Mouse (Mus musculus) v-Abl transformed pro-B cells (cell line): ENCODE results near the gene Tagln2.

Source experiments
- in situ Hi-C, 2 experiments: fragments of 400-800 bp; cut with MboI; formaldehyde crosslinking; loops; one replicate each; pipeline ENCODE4 v1.15.1; 2025; ENCODE audit not compliant: unreplicated experiment in 2 of 2

The Tagln2 gene

DNA sequence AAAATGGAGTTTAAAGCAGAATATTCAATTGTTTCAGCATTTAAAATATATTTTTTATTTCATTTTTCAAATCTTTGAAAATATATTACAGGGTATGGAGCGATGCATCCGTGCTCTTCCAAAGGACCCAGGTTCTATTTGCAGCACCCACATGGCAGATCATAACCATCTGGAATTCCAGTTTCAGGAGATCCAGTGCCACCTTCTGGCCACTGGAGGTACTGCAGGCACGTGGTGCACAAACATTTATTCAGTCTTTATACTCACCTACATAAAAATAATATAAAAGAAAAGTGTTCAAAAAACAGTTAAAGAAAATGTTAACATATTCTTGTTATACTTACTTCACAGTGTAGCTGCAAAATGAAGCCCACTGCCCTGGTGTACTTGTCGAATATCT lies 18.2 kb downstream of the Tagln2 start:
- in situ Hi-C loops, result loop anchor here (25.0 kb wide), 1 partner anchor 381 kb away; the partner anchor contains the start of genes Dcaf8 (in 2 of the 2) and Pex19 (in 2 of the 2)

DNA sequence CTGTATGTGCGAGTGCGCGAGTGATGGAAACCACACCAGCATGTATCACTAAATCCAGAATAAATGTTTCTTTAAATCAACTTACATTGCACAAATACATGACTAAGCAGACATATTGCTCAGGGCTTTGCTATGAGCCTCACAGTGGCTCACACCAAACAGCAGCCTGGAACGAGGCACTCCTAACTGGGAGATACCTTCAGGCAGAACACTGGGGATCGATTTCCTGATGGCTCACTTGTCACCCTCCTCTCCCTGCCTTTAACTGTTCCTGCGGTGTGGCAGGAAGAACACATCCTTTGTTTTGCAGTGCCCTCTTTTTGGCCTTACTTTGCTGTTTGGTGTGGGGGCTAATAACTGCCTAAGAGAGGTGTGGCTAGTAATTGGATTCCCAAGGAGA lies 19.8 kb downstream of the Tagln2 start:
- in situ Hi-C loops, result loop anchor here (5.0 to 25.0 kb wide), 2 partner anchors 37 to 382 kb away; partner anchors contain the start of genes Dcaf8 (in 2 of the 2), Pex19 (in 2 of the 2) and Igsf9 (in 1 of the 2)

DNA sequence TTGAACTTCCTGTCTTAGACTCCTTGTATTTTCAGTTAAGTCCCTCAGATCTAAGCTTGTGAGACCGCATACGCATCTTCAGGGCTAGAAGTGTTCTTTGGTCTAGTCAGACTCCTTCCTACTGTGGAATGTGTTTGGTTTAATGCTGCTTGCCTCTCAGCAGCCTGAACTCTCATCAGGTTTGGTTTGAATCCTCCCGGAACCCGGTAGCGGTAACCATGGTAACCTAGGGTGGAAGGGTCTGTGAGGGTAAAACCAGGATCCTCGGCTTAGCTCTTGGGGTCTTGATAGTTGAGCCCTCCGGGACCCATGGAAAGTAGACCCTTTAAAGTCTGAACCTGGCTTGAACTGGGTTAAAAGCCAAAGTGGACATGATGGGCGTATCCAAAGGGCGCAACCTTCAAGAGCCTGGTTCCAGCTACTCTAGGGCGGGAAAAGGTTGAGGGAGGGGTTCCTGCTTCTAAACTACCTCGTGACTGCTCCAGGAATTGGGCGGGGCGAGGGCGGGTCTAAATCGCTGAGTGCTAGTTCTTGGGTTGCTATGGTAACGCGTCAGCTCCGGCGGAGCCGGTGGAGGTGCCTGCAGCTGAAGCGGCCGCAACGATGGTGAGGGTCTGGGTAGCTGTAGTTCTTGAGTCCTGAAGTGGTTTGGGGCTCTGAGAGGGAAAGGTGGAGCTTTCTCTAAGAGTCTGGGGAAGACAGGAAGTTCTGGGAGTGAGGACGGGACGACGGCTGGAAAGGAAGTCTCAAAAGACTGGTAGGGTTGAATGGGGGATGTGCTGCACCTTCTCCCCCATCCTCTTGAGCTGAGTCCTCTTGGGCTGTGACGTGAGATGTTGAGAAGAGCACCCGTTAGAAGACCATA lies 21.0 kb downstream of the Tagln2 start, which contains the start of gene Cfap45:
Cfap45 (plus strand) TSS at position 226 of the 865 bp plus-strand sequence.
- in situ Hi-C loops, result loop anchor here (5.0 to 25.0 kb wide), 2 partner anchors 39 to 384 kb away; partner anchors contain the start of genes Dcaf8 (in 2 of the 2), Pex19 (in 2 of the 2) and Igsf9 (in 1 of the 2)

- in situ Hi-C loops, result loop anchor here (5.0 to 25.0 kb wide), 2 partner anchors 40 to 385 kb away; partner anchors contain the start of genes Dcaf8 (in 2 of the 2), Pex19 (in 2 of the 2) and Igsf9 (in 1 of the 2)
Measured at GRCm38 (mm10) chr1:172522524-172522923, 22.7 kb downstream of the Tagln2 start.

DNA sequence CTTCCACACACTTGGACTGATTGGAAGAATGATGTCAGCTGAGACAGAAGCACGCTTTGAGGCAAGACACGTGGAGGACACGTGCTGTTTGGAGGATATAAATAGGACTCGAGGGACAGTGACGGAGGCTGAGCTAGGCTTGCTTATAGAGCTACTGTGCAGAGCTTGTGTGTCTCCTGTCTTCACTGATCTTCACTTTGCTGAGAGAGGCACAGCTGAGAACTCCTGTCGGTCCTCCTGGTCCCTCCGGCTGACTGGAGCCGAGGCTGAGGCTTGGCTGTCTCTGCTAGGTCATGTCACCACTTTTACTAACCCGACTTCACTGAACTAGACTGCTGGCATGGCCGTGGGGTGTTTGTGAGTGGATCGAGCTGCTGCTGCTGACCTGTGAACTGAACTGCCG lies 23.9 kb downstream of the Tagln2 start:
- in situ Hi-C loops, result loop anchor here (5.0 to 25.0 kb wide), 2 partner anchors 41 to 386 kb away; partner anchors contain the start of genes Dcaf8 (in 2 of the 2), Pex19 (in 2 of the 2) and Igsf9 (in 1 of the 2)

DNA sequence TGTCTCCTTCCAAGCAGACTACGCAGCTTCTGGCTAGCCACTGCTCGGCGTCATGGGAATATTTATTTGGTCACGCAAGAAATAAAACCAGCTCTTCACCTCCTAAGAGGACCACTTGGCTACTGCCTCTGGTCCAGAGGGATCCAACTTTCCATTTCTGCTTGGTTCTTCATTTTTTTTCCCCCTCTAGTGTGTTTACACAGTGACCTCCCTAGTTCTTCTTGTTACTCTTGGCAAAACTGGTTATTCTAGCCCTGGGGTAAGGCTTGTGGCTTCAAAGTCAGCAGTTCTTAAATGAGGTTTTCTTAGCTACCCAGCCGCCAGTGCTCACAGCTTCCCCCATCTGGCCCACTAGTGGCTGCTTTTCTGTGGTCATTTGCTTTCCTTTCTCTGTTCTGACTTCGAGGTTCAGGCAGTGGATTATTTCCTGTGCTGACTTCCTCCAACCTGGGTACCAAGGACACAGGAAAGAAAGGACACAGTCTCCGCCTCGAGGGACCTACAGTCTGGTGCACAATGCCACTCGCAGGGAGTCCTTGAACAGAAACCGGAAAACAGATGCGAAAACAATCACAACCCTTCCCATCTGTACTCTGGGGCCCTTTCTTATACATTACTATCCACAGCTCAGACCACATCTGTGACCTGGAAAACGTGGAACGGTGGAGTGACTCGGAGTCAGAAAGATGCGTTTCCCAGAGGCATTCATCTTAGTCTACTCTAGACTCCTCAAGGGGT lies 25.3 kb downstream of the Tagln2 start:
- in situ Hi-C loops, result loop anchor here (5.0 kb wide), 3 partner anchors 33 to 107 kb away; partner anchors contain the start of gene Dusp23 (in 2 of the 2)

- in situ Hi-C loops, result loop anchor here (5.0 kb wide), 3 partner anchors 34 to 106 kb away; partner anchors contain the start of gene Dusp23 (in 2 of the 2)
Measured at GRCm38 (mm10) chr1:172525971-172526370, 26.1 kb downstream of the Tagln2 start.

GRCm38 (mm10) chr1:172526380-172527081 lies 26.7 kb downstream of the Tagln2 start:
- in situ Hi-C loops, result loop anchor here (5.0 kb wide), 3 partner anchors 34 to 106 kb away; partner anchors contain the start of gene Dusp23 (in 2 of the 2)

DNA sequence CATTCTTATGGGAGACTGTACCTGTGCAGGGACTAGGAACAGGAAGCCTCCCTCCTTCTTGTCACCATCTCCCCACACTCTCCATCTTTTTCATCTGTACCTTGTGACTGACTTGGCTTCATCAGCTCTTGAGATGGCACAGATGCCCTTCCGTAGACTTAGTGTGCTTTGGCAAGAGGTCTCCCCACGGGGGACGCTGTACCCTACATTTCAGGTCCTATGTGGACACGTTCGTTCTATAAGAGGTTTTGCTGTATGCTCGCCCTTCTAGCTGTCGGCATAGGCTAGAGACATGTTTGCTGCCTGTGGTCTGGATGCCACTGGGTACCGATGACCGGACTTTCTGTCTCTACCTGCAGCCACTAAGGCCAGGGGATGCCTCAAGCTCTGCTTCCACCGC lies 27.6 kb downstream of the Tagln2 start:
- in situ Hi-C loops, result loop anchor here (5.0 kb wide), 3 partner anchors 35 to 105 kb away; partner anchors contain the start of gene Dusp23 (in 2 of the 2)

DNA sequence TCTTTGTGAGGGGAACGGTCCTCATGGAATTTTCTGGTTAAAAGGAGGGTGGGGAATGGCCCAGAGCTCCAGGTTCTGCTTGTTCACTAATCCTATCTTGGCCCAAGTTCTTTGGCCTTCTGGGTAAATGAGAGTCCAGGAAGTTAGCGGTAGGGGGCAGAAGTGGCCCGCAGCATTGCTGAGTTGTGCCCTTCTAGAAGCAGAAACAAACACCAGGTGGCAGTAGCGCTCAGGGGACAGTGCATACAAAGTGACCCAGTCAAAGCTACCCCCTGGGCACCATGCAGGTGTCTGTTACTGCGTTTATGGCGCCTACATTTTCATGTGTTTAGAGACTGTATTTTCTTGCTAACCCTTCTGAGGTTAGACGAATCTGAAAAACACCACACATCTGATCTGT lies 28.9 kb downstream of the Tagln2 start:
- in situ Hi-C loops, result loop anchor here (5.0 kb wide), 3 partner anchors 36 to 104 kb away; partner anchors contain the start of gene Dusp23 (in 2 of the 2)

DNA sequence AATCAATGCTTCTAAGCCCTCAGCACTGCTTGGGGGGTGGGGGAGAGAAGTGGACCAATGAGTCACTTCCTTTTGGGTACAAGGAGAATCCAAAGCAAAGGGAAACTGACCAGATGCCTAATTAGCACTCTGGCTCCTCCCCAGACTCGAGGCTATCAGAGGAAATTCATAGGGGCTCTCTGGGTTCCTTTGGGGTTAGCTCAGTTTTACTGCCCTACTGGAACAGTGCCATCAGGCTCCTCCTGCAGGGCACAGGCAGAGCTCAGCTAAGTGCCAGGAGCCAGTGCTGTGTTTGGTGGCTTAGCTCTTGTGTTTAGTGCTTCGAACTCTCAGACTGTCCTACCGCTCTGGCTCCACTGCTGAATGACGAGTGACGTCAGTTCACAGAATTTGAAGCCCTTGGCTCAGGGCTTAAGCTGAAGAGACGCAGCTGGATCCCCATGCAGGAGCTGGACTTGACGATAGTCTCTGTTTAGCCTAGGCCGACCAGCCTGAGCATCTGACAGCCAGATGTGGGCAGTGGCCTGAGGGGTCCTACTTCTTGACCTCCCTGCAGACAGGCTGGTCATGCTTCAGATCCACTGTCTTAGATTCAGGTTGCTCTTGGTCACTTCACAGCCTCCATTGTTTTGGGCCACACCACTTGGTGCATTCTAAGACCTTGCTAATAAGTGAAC lies 30.8 kb downstream of the Tagln2 start:
- in situ Hi-C loops, result loop anchor here in 1 of 2 experiments (5.0 kb wide), 1 partner anchor 62 kb away; the partner anchor contains the start of gene Slamf8

GRCm38 (mm10) chr1:172532551-172532950 lies 32.7 kb downstream of the Tagln2 start:
- in situ Hi-C loops, result loop anchor here in 1 of 2 experiments (5.0 kb wide), 1 partner anchor 60 kb away; the partner anchor contains the start of gene Slamf8

DNA sequence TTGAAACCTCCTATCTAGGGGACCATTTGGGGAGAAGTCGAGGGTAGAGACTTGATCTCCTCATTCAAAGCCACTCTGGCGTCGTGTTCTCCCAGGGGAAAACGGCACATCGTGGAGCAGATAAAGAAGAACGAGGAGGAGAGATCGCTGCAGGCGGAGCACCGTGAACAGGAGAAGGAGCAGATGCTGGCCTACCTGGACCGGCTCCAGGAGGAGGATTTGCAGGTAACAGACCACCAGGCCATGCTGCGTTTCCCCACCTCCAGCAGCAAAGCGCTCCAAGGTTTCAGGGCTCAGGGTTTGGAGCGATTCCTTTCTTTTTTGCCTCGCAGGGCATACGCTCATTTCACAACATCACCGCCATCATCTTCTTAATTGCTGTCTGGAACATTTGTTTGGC lies 35.3 kb downstream of the Tagln2 start:
- in situ Hi-C loops, result no loop called here

GRCm38 (mm10) chr1:172539827-172540226 lies 40.0 kb downstream of the Tagln2 start:
- in situ Hi-C loops, result no loop called here

- in situ Hi-C loops, result no loop called here
Measured at GRCm38 (mm10) chr1:172540283-172540820, 40.5 kb downstream of the Tagln2 start.

DNA sequence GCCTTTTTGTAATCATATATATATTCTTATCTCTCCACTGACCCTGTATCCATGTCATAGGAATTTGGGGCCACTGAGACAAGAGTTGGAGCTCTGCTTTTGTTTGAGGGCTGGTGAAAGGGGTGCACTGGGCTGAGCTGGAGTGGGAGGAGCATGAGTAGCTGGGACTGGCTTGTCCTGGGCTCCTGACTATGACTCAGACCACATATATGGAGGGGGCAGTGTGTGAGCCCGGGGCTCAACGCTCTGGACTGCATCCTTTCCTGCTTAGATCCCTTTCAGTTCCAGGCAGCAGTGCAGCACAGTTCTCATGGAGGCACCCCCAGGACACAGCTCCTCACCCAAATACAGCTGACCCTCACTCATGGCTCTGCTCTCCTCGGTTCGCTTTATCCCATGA lies 46.2 kb downstream of the Tagln2 start:
- in situ Hi-C loops, result no loop called here

DNA sequence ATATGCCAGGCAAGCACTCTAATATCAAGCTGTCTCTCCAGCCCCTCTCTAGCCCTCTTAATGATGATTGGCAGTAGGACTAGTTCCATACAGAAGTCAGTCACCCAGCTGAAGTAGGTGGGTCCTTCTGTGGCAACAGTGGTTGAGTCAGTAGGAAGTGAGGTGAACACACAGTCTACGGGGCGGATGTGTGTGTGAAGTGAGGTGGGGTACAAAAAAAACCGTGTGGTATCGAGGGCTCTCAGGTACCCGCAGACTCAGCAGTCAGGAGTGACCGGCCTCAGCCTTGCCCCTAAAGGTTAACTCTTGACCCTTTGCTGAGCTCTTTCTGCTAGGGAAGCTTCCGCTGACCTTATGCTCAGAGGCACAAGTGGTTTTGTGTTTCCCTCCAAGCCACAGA lies 48.7 kb downstream of the Tagln2 start:
- in situ Hi-C loops, result no loop called here

DNA sequence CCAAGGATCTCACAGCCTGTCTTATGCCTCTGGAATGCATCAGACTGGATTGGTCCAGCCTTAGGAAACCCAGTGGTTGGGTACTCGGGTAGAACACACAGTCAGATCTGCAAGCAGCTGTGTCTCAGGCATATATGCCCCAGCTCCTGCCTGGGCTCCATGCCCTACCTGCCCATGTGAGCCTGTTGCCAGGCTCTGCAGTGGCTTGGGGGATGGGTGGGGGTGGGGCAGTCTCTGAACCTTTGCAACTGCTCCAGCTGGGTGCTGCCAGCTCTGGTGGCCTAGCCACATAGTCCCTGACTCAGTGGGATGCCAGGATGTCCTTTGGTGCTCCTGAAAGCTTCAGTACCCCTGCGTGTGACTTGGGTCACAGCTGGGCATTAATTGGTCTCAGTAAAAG lies 49.5 kb downstream of the Tagln2 start:
- in situ Hi-C loops, result no loop called here

DNA sequence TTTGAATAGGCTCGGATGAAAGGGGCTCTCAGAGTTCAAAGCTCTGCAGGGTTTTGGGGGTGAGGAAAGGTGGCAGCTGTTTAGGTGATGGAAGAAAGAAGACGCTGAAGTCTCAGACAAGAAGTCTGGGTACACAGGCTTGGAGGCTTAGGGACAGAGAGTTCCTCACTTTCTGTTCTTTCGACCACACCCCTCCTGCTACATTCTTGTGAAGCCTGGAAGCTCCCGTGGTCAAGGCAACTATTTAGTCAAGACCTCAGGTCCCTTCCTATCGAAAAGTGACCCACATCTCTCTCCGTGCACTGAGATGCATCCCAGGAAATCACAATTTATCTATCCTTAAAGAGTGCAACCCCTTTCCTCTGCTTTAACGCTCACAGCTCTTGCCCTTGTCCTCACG lies 49.9 kb downstream of the Tagln2 start:
- in situ Hi-C loops, result no loop called here
